Comparison of ENCODE assay signal across 7 mouse cellular contexts in genomic region chr14:52279747-52280120, GRCm38 (mm10). TPM values are rescaled to one million over a fixed set of nuclear protein-coding genes. Genes with fewer than 3 reads are reported as not detected.
DNase-seq lines count a peak whose midpoint lies in the region; ATAC-seq and TF ChIP-seq lines count a peak whose summit lies in the region.

No protein-coding gene starts in this region.

- H3K9ac ChIP-seq in lung, postnatal 0 days (replicated peaks; ENCODE audit: low read depth) = peak overlapping the region; percentile 77
- H3K9ac ChIP-seq in limb, embryonic 13.5 days = peak overlapping the region; percentile 91

- no peak for TF ChIP-seq EP300 in lung, postnatal 0 days (IDR thresholded peaks at IDR 0.05)

- peak overlapping the region; percentile 68 for H3K4me2 ChIP-seq in lung, postnatal 0 days (replicated peaks; ENCODE audit: low read depth, low read length)
- peak overlapping the region; percentile 72 for H3K4me2 ChIP-seq in limb, embryonic 13.5 days (replicated peaks)

- no peak for TF ChIP-seq POLR2A in embryonic fibroblast, embryonic 13.5 days (IDR thresholded peaks at IDR 0.05; ENCODE audit: low read depth, low read length)

- no peaks in the 10 kb centered on the region for H3K27me3 ChIP-seq in lung, postnatal 0 days (replicated peaks; ENCODE audit: insufficient read depth, low read length)
- no peaks in the 10 kb centered on the region for H3K27me3 ChIP-seq in limb, embryonic 13.5 days
- H3K27me3 ChIP-seq in splenic B cell, adult 2 months (ENCODE audit: control insufficient read depth, insufficient read depth, low read length, poor library complexity, severe bottlenecking) = no peaks in the 10 kb centered on the region

- under 1% methylated on average over 21 of the region's 21 CpGs for WGBS in lung, postnatal 0 days
- under 1% methylated on average over 21 of the region's 21 CpGs for WGBS in limb, embryonic 13.5 days

- no peak for TF ChIP-seq CTCF in lung, postnatal 0 days (IDR thresholded peaks at IDR 0.05)
- TF ChIP-seq CTCF in embryonic fibroblast, embryonic 13.5 days (IDR thresholded peaks at IDR 0.05; ENCODE audit: borderline replicate concordance, insufficient read depth, low read length) = no peak

- H3K27ac ChIP-seq in lung, postnatal 0 days (ENCODE audit: low read length) = peak overlapping the region; percentile 93
- H3K27ac ChIP-seq in embryonic fibroblast, embryonic 13.5 days (ENCODE audit: insufficient read depth, low read length) = no peak overlapping the region
- H3K27ac ChIP-seq in limb, embryonic 13.5 days = peak overlapping the region; percentile 77

- H3K36me3 ChIP-seq in lung, postnatal 0 days (ENCODE audit: insufficient read depth, low read length) = no peaks in the 10 kb centered on the region
- peaks cover 16% of the 10 kb centered on the region for H3K36me3 ChIP-seq in limb, embryonic 13.5 days
- peaks cover 3% of the 10 kb centered on the region for H3K36me3 ChIP-seq in splenic B cell, adult 2 months (ENCODE audit: control insufficient read depth, insufficient read depth, low read length, poor library complexity, severe bottlenecking)

- peak; percentile 55 for DNase-seq in lung, postnatal 0 days (ENCODE audit: low spot score)
- no peak for DNase-seq in lung, postnatal 10 days
- DNase-seq in splenic B cell, adult 2 months (ENCODE audit: low read depth, low spot score) = peak; percentile 65
- DNase-seq in thymus, postnatal 4 days = no peak
- DNase-seq in frontal cortex, postnatal 10 days (ENCODE audit: low spot score in 2 of 2) = no peak

- no peaks in the 10 kb centered on the region for H3K9me3 ChIP-seq in lung, postnatal 0 days (ENCODE audit: low read length)
- H3K9me3 ChIP-seq in limb, embryonic 13.5 days = no peaks in the 10 kb centered on the region

- H3K4me1 ChIP-seq in lung, postnatal 0 days (ENCODE audit: insufficient read depth, low read depth, low read length) = no peaks in the 10 kb centered on the region; the same call in 1 of the 2 replicates
- no peaks in the 10 kb centered on the region for H3K4me1 ChIP-seq in embryonic fibroblast, embryonic 13.5 days (ENCODE audit: control insufficient read depth, insufficient read depth, low read length)
- peaks cover 14% of the 10 kb centered on the region for H3K4me1 ChIP-seq in limb, embryonic 13.5 days

- ATAC-seq in lung, postnatal 0 days = peak; percentile 16
- no peak; the same call in 1 of the 2 replicates for ATAC-seq in limb, embryonic 13.5 days (ENCODE audit: low FRiP score, low read depth)

- peak overlapping the region; percentile 79 for H3K4me3 ChIP-seq in lung, postnatal 0 days (ENCODE audit: low read depth, low read length)
- peak overlapping the region; percentile 76 for H3K4me3 ChIP-seq in embryonic fibroblast, embryonic 13.5 days (ENCODE audit: insufficient read depth, low read length)
- H3K4me3 ChIP-seq in limb, embryonic 13.5 days = peak overlapping the region; percentile 91

RNA-seq across cellular contexts. Expression of gene Rab2b, which starts 0.4 kb away (rescaled TPM):
- 11.9 and 14.3 TPM in 2 replicates for polyA plus RNA-seq in lung, postnatal 0 days (2015; fragmentation: Nextera tagmentation; extraction: Ambion mirVana)
- polyA plus RNA-seq in embryonic fibroblast, embryonic 13.5 days (2011; ENCODE audit: insufficient read length, low read depth, missing spikeins) = 31.1 and 45.6 TPM in 2 replicates
- 25.9 and 30.4 TPM in 2 replicates for polyA plus RNA-seq in limb, embryonic 13.5 days (2015; fragmentation: Nextera tagmentation; extraction: Ambion mirVana)

RNA-seq across cellular contexts. Expression of gene Tox4, which starts 0.8 kb away (rescaled TPM):
- polyA plus RNA-seq in lung, postnatal 0 days (2015; fragmentation: Nextera tagmentation; extraction: Ambion mirVana) = 22.7 and 23.7 TPM in 2 replicates
- polyA plus RNA-seq in embryonic fibroblast, embryonic 13.5 days (2011; ENCODE audit: insufficient read length, low read depth, missing spikeins) = 38.2 and 44.0 TPM in 2 replicates
- 47.9 and 48.2 TPM in 2 replicates for polyA plus RNA-seq in limb, embryonic 13.5 days (2015; fragmentation: Nextera tagmentation; extraction: Ambion mirVana)

RNA-seq across cellular contexts. Expression of gene Chd8, which starts 22.2 kb away (rescaled TPM):
- 17.6 and 19.2 TPM in 2 replicates for polyA plus RNA-seq in lung, postnatal 0 days (2015; fragmentation: Nextera tagmentation; extraction: Ambion mirVana)
- 141 and 146 TPM in 2 replicates for polyA plus RNA-seq in embryonic fibroblast, embryonic 13.5 days (2011; ENCODE audit: insufficient read length, low read depth, missing spikeins)
- polyA plus RNA-seq in limb, embryonic 13.5 days (2015; fragmentation: Nextera tagmentation; extraction: Ambion mirVana) = 36.6 and 50.3 TPM in 2 replicates

RNA-seq across cellular contexts. Expression of gene Mettl3, which starts 25.2 kb away (rescaled TPM):
- polyA plus RNA-seq in lung, postnatal 0 days (2015; fragmentation: Nextera tagmentation; extraction: Ambion mirVana) = 19.6 and 19.9 TPM in 2 replicates
- 49.1 and 49.4 TPM in 2 replicates for polyA plus RNA-seq in embryonic fibroblast, embryonic 13.5 days (2011; ENCODE audit: insufficient read length, low read depth, missing spikeins)
- polyA plus RNA-seq in limb, embryonic 13.5 days (2015; fragmentation: Nextera tagmentation; extraction: Ambion mirVana) = 49.3 and 51.2 TPM in 2 replicates

RNA-seq across cellular contexts. Expression of gene Sall2, which starts 48.8 kb away (rescaled TPM):
- 3.8 and 4.1 TPM in 2 replicates for polyA plus RNA-seq in lung, postnatal 0 days (2015; fragmentation: Nextera tagmentation; extraction: Ambion mirVana)
- 12.1 and 15.6 TPM in 2 replicates for polyA plus RNA-seq in embryonic fibroblast, embryonic 13.5 days (2011; ENCODE audit: insufficient read length, low read depth, missing spikeins)
- polyA plus RNA-seq in limb, embryonic 13.5 days (2015; fragmentation: Nextera tagmentation; extraction: Ambion mirVana) = 24.3 and 27.0 TPM in 2 replicates

Comparison
In these comparisons a context has a peak if more than half of its experiments do, and no peak if none do; other contexts are left out.
1. DNase-seq: peak in lung, postnatal 0 days (single experiment) and splenic B cell, adult 2 months (single experiment); none in lung, postnatal 10 days (single experiment), thymus, postnatal 4 days (single experiment) and frontal cortex, postnatal 10 days (0 of 2).
2. Peak in every context shown above with its lines, with median percentiles within 50 percentile points of each other: H3K4me3 ChIP-seq.